Mouse (Mus musculus) kidney, postnatal 4 days (tissue): Measurements from ENCODE around the gene Gm10681.
"Not testable (repeated sequence)": the region's sequence is repeated elsewhere in the genome, so short reads cannot be mapped to it uniquely, and the experiment has no call there.

Experiments
- DNase-seq, 2 experiments: peaks; one replicate each; pipeline ENCODE4 v3.0.0; 2021; ENCODE audit warnings: mixed read lengths in 2 of 2

Gene Gm10681

DNA sequence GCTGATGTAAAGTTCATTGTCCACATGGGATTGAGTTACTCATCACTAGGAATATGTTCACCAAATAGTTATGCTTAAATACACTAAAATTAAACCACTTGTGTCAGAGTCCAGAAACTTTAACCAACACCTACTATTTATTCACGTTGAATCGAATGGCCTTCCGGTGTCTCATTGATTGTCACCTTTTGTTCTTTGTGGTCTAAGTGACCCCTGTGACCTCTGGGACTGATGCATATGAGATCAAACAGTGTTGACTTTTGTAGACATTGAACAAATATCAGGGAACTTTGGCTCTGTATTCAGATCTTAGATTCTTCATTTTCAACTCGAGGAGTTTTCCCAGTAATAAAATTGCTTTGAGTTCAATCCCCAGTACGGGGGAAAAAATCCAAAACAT lies 81.4 kb downstream of the Gm10681 start:
- not testable (repeated sequence) for DNase-seq
